Mouse (Mus musculus) limb, embryonic 14.5 days (tissue): ENCODE measurements around the gene Ttc17. TPM values are rescaled to one million over a fixed set of nuclear protein-coding genes. Genes with fewer than 3 reads are reported as not detected.

Experiments
- ATAC-seq: fragments of 200-750 bp; cut with Nextera tagmentation; 2 replicates; pipeline ENCODE4 v1.8.0; 2017; ENCODE audit warnings: low read depth, moderate number of reproducible peaks, moderate TSS enrichment; ENCODE audit not compliant: low FRiP score
- DNase-seq: peaks from one replicate; pipeline ENCODE4 v3.0.0-alpha.2; 2015; ENCODE audit warnings: low spot score
- H3K27ac ChIP-seq: fragments of 300-500 bp; sonication (generic); replicated peaks from 2 replicates; pipeline ENCODE4 v1.5.1; 2014; ENCODE audit warnings: low read depth, mild to moderate bottlenecking, low read length, moderate library complexity, mixed read lengths
- H3K27me3 ChIP-seq: fragments of 300-500 bp; sonication (generic); 2 replicates; pipeline ENCODE4 v1.6.1; 2014; ENCODE audit warnings: low read length, mixed read lengths; ENCODE audit not compliant: control insufficient read depth, insufficient read depth
- H3K36me3 ChIP-seq: fragments of 300-500 bp; sonication (generic); 2 replicates; pipeline ENCODE4 v1.6.1; 2014; ENCODE audit warnings: mild to moderate bottlenecking, low read length, moderate library complexity, mixed read lengths; ENCODE audit not compliant: control insufficient read depth, insufficient read depth
- H3K4me1 ChIP-seq: fragments of 300-500 bp; sonication (generic); 2 replicates; pipeline ENCODE4 v1.6.1; 2014; ENCODE audit warnings: antibody characterized with exemption, low read length, mixed read lengths; ENCODE audit not compliant: control insufficient read depth, insufficient read depth
- H3K4me2 ChIP-seq: fragments of 300-500 bp; sonication (generic); replicated peaks from 2 replicates; pipeline ENCODE4 v1.6.1; 2014; ENCODE audit warnings: low read depth, mild to moderate bottlenecking, low read length, moderate library complexity; ENCODE audit not compliant: severe bottlenecking
- H3K4me3 ChIP-seq: fragments of 300-500 bp; sonication (generic); replicated peaks from 2 replicates; pipeline ENCODE4 v1.5.1; 2014; ENCODE audit warnings: low read length
- H3K9ac ChIP-seq: fragments of 300-500 bp; sonication (generic); 2 replicates; pipeline ENCODE4 v1.6.1; 2014; ENCODE audit warnings: mild to moderate bottlenecking, low read depth, low read length, moderate library complexity; ENCODE audit not compliant: severe bottlenecking
- H3K9me3 ChIP-seq: fragments of 300-500 bp; sonication (generic); 2 replicates; pipeline ENCODE4 v1.6.1; 2016; ENCODE audit warnings: low read length; ENCODE audit not compliant: control insufficient read depth
- POLR2A ChIP-seq: fragments of 200-500 bp; IDR thresholded peaks from 2 replicates; pipeline ENCODE4 v1.8.0; 2012; ENCODE audit warnings: inconsistent platforms, mild to moderate bottlenecking, moderate library complexity, borderline replicate concordance; ENCODE audit not compliant: insufficient read depth, insufficient read length; ENCODE audit errors: extremely low read depth
- whole genome bisulfite sequencing: fragments of 180-500 bp; shearing (Covaris S2); extraction: QIAGEN DNeasy Blood & Tissue Kit; methylation state at CpG from one replicate; pipeline ENCODE4 v1.1.7; 2014; 5-methylcytosine and 5-hydroxymethylcytosine counted together
- polyA plus RNA-seq, 2 experiments: library from polyadenylated mRNA; depleted of rRNA in 1 of 2; stranded (reverse) in 1 of 2; unstranded in 1 of 2; fragments of >200 nt; fragmentation: Nextera tagmentation in 1 of 2; extraction: Ambion mirVana in 1 of 2; gene quantifications; 2 replicates each; pipeline versions ENCODE4 v1.2.1 to v1.2.3; 2012 to 2014

Gene Ttc17
- polyA plus RNA-seq, 2 experiments: 17.8 to 18.3 TPM

GRCm38 (mm10) chr2:94432214-94432613 is 25.7 kb upstream of the Ttc17 start:
- 60% methylated on average over 2 of the region's 2 CpGs for WGBS
- Histone ChIP-seq H3K9ac (no peak overlapping the region), H3K27me3 (no peaks in the 10 kb centered on the region), H3K4me3 (no peak overlapping the region), H3K4me1 (peaks cover 15% of the 10 kb centered on the region), H3K36me3 (peaks cover 15% of the 10 kb centered on the region), H3K27ac (no peak overlapping the region), H3K4me2 (no peak overlapping the region), H3K9me3 (no peaks in the 10 kb centered on the region)
- TF ChIP-seq POLR2A: no peak
- ATAC-seq (no peak), DNase-seq (no peak)

GRCm38 (mm10) chr2:94428456-94428855 is 22.0 kb upstream of the Ttc17 start:
- Histone ChIP-seq H3K36me3 (peaks cover 49% of the 10 kb centered on the region), H3K4me1 (no peaks in the 10 kb centered on the region), H3K4me3 (no peak overlapping the region), H3K9me3 (no peaks in the 10 kb centered on the region), H3K27me3 (no peaks in the 10 kb centered on the region), H3K27ac (no peak overlapping the region), H3K9ac (no peak overlapping the region), H3K4me2 (no peak overlapping the region)
- 100% methylated on average over 1 of the region's 1 CpGs for WGBS
- ATAC-seq: no peak
- TF ChIP-seq POLR2A: no peak
- DNase-seq: no peak

GRCm38 (mm10) chr2:94407441-94407840 is 952 bp upstream of the Ttc17 start:
- H3K9me3 ChIP-seq: no peaks in the 10 kb centered on the region
- peak overlapping the region; percentile 94 for H3K4me3 ChIP-seq
- DNase-seq (no peak), ATAC-seq (no peak)
- 22% methylated on average over 3 of the region's 3 CpGs for WGBS
- peak overlapping the region; percentile 87 for H3K9ac ChIP-seq
- H3K27me3 ChIP-seq: no peaks in the 10 kb centered on the region
- peaks cover 25% of the 10 kb centered on the region for H3K36me3 ChIP-seq
- no peak overlapping the region for H3K27ac ChIP-seq
- no peak for TF ChIP-seq POLR2A
- H3K4me2 ChIP-seq: peak overlapping the region; percentile 79
- peaks cover 13% of the 10 kb centered on the region for H3K4me1 ChIP-seq

GRCm38 (mm10) chr2:94407021-94407420 is 532 bp upstream of the Ttc17 start:
- Histone ChIP-seq H3K9me3 (no peaks in the 10 kb centered on the region), H3K36me3 (peaks cover 20% of the 10 kb centered on the region), H3K9ac (peak overlapping the region; percentile 87), H3K4me1 (peaks cover 13% of the 10 kb centered on the region), H3K27me3 (no peaks in the 10 kb centered on the region), H3K4me3 (peak overlapping the region; percentile 94), H3K4me2 (peak overlapping the region; percentile 79), H3K27ac (peak overlapping the region; percentile 92)
- DNase-seq (peak; percentile 13), ATAC-seq (peak; percentile 13; the same call in 1 of the 2 replicates)
- WGBS: 1% methylated on average over 13 of the region's 13 CpGs
- TF ChIP-seq POLR2A: no peak

GRCm38 (mm10) chr2:94405397-94406082 is 949 bp downstream of the Ttc17 start:
- H3K9ac ChIP-seq: peak overlapping the region; percentile 87
- H3K27ac ChIP-seq: no peak overlapping the region
- 3% methylated on average over 21 of the region's 21 CpGs for WGBS
- H3K36me3 ChIP-seq: peaks cover 7% of the 10 kb centered on the region; the same call in 1 of the 2 replicates
- no peaks in the 10 kb centered on the region for H3K27me3 ChIP-seq
- peaks cover 13% of the 10 kb centered on the region for H3K4me1 ChIP-seq
- ATAC-seq: no peak
- no peak for TF ChIP-seq POLR2A
- peak overlapping the region; percentile 80 for H3K4me2 ChIP-seq
- H3K9me3 ChIP-seq: no peaks in the 10 kb centered on the region
- DNase-seq: peak; percentile 16
- H3K4me3 ChIP-seq: peak overlapping the region; percentile 94
